Mouse (Mus musculus): ENCODE results near the gene Cyp8b1. TPM values are rescaled to one million over a fixed set of nuclear protein-coding genes. Genes with fewer than 3 reads are reported as not detected.

The Cyp8b1 gene
- polyA plus RNA-seq, 2 experiments = not detected

GRCm38 (mm10) chr9:121898245-121898644 lies 17.9 kb downstream of the Cyp8b1 start, which contains the start of gene Ackr2:
TSS of gene Ackr2 (plus strand) at chr9:121898355.
- Histone ChIP-seq H3K9me3 (ENCODE audit: control insufficient read depth, low read length) (no peaks in the 10 kb centered on the region), H3K4me2 (replicated peaks; ENCODE audit: low read depth, low read length, severe bottlenecking) (no peak within 1 kb of the TSS), H3K36me3 (ENCODE audit: control insufficient read depth, insufficient read depth, low read length) (no peaks in the 10 kb centered on the region), H3K27me3 (ENCODE audit: control insufficient read depth, insufficient read depth, low read length) (no peaks in the 10 kb centered on the region), H3K27ac (replicated peaks; ENCODE audit: low read depth, low read length) (no peak within 1 kb of the TSS), H3K9ac (ENCODE audit: low read depth, low read length, severe bottlenecking) (no peak within 1 kb of the TSS), H3K4me3 (replicated peaks; ENCODE audit: low read length) (no peak within 1 kb of the TSS), H3K4me1 (ENCODE audit: control insufficient read depth, insufficient read depth, low read length) (no peaks in the 10 kb centered on the region)
- TF ChIP-seq POLR2A (IDR thresholded peaks at IDR 0.05; ENCODE audit: borderline replicate concordance, extremely low read depth, insufficient read depth, insufficient read length) = no peak
- DNase-seq (ENCODE audit: low spot score) = no peak
- 84% methylated on average over 9 of the region's 9 CpGs for WGBS
- ATAC-seq (ENCODE audit: low FRiP score, low read depth) = no peak

- Histone ChIP-seq H3K4me1 (ENCODE audit: control insufficient read depth, insufficient read depth, low read length) (no peaks in the 10 kb centered on the region), H3K9me3 (ENCODE audit: control insufficient read depth, low read length) (no peaks in the 10 kb centered on the region), H3K27ac (replicated peaks; ENCODE audit: low read depth, low read length) (no peak overlapping the region), H3K27me3 (ENCODE audit: control insufficient read depth, insufficient read depth, low read length) (no peaks in the 10 kb centered on the region), H3K4me2 (replicated peaks; ENCODE audit: low read depth, low read length, severe bottlenecking) (no peak overlapping the region), H3K4me3 (replicated peaks; ENCODE audit: low read length) (no peak overlapping the region), H3K36me3 (ENCODE audit: control insufficient read depth, insufficient read depth, low read length) (no peaks in the 10 kb centered on the region), H3K9ac (ENCODE audit: low read depth, low read length, severe bottlenecking) (no peak overlapping the region)
- WGBS = 75% methylated on average over 4 of the region's 4 CpGs
- DNase-seq (ENCODE audit: low spot score) (no peak), ATAC-seq (ENCODE audit: low FRiP score, low read depth) (no peak)
- no peak for TF ChIP-seq POLR2A (IDR thresholded peaks at IDR 0.05; ENCODE audit: borderline replicate concordance, extremely low read depth, insufficient read depth, insufficient read length)
Measured at GRCm38 (mm10) chr9:121896820-121897219, 19.3 kb downstream of the Cyp8b1 start.

- H3K36me3 ChIP-seq (ENCODE audit: control insufficient read depth, insufficient read depth, low read length) = no peaks in the 10 kb centered on the region
- no peak overlapping the region for H3K4me2 ChIP-seq (replicated peaks; ENCODE audit: low read depth, low read length, severe bottlenecking)
- H3K9ac ChIP-seq (ENCODE audit: low read depth, low read length, severe bottlenecking) = no peak overlapping the region
- H3K27ac ChIP-seq (replicated peaks; ENCODE audit: low read depth, low read length) = no peak overlapping the region
- TF ChIP-seq POLR2A (IDR thresholded peaks at IDR 0.05; ENCODE audit: borderline replicate concordance, extremely low read depth, insufficient read depth, insufficient read length) = no peak
- 65% methylated on average over 7 of the region's 7 CpGs for WGBS
- H3K4me1 ChIP-seq (ENCODE audit: control insufficient read depth, insufficient read depth, low read length) = peaks cover 3% of the 10 kb centered on the region; the same call in 1 of the 2 replicates
- no peak for DNase-seq (ENCODE audit: low spot score)
- H3K4me3 ChIP-seq (replicated peaks; ENCODE audit: low read length) = no peak overlapping the region
- ATAC-seq (ENCODE audit: low FRiP score, low read depth) = no peak
- H3K9me3 ChIP-seq (ENCODE audit: control insufficient read depth, low read length) = no peaks in the 10 kb centered on the region
- H3K27me3 ChIP-seq (ENCODE audit: control insufficient read depth, insufficient read depth, low read length) = no peaks in the 10 kb centered on the region
Measured at GRCm38 (mm10) chr9:121895392-121895993, 20.6 kb downstream of the Cyp8b1 start.

- H3K27me3 ChIP-seq (ENCODE audit: control insufficient read depth, insufficient read depth, low read length) = no peaks in the 10 kb centered on the region
- WGBS = 78% methylated on average over 7 of the region's 7 CpGs
- no peak for TF ChIP-seq POLR2A (IDR thresholded peaks at IDR 0.05; ENCODE audit: borderline replicate concordance, extremely low read depth, insufficient read depth, insufficient read length)
- no peak overlapping the region for H3K9ac ChIP-seq (ENCODE audit: low read depth, low read length, severe bottlenecking)
- no peaks in the 10 kb centered on the region for H3K36me3 ChIP-seq (ENCODE audit: control insufficient read depth, insufficient read depth, low read length)
- H3K4me3 ChIP-seq (replicated peaks; ENCODE audit: low read length) = no peak overlapping the region
- H3K4me2 ChIP-seq (replicated peaks; ENCODE audit: low read depth, low read length, severe bottlenecking) = no peak overlapping the region
- no peaks in the 10 kb centered on the region for H3K9me3 ChIP-seq (ENCODE audit: control insufficient read depth, low read length)
- peak; percentile 18 for DNase-seq (ENCODE audit: low spot score)
- ATAC-seq (ENCODE audit: low FRiP score, low read depth) = 0 out of 2 replicates have a peak, but pooled peaks have one; percentile 19
- H3K27ac ChIP-seq (replicated peaks; ENCODE audit: low read depth, low read length) = no peak overlapping the region
- peaks cover 3% of the 10 kb centered on the region; the same call in 1 of the 2 replicates for H3K4me1 ChIP-seq (ENCODE audit: control insufficient read depth, insufficient read depth, low read length)
Measured at GRCm38 (mm10) chr9:121894447-121894846, 21.7 kb downstream of the Cyp8b1 start.

- Histone ChIP-seq H3K27me3 (ENCODE audit: control insufficient read depth, insufficient read depth, low read length) (no peaks in the 10 kb centered on the region), H3K4me1 (ENCODE audit: control insufficient read depth, insufficient read depth, low read length) (peaks cover 3% of the 10 kb centered on the region; the same call in 1 of the 2 replicates), H3K4me2 (replicated peaks; ENCODE audit: low read depth, low read length, severe bottlenecking) (no peak overlapping the region), H3K9me3 (ENCODE audit: control insufficient read depth, low read length) (no peaks in the 10 kb centered on the region), H3K4me3 (replicated peaks; ENCODE audit: low read length) (no peak overlapping the region), H3K27ac (replicated peaks; ENCODE audit: low read depth, low read length) (no peak overlapping the region), H3K36me3 (ENCODE audit: control insufficient read depth, insufficient read depth, low read length) (no peaks in the 10 kb centered on the region), H3K9ac (ENCODE audit: low read depth, low read length, severe bottlenecking) (no peak overlapping the region)
- ATAC-seq (ENCODE audit: low FRiP score, low read depth) = no peak
- 84% methylated on average over 12 of the region's 12 CpGs for WGBS
- no peak for TF ChIP-seq POLR2A (IDR thresholded peaks at IDR 0.05; ENCODE audit: borderline replicate concordance, extremely low read depth, insufficient read depth, insufficient read length)
- no peak for DNase-seq (ENCODE audit: low spot score)
Measured at GRCm38 (mm10) chr9:121892057-121892687, 23.9 kb downstream of the Cyp8b1 start.

Measured in limb, embryonic 14.5 days (tissue).